Mouse (Mus musculus) bone marrow macrophage, adult 2 months (primary cell): ENCODE data around the gene Map7d1.

Experiments used
- CTCF ChIP-seq: IDR thresholded peaks from 2 replicates; pipeline ENCODE4 v1.5.1; 2012; ENCODE audit warnings: low read depth, mild to moderate bottlenecking, low read length, moderate library complexity
- POLR2A ChIP-seq: IDR thresholded peaks from 2 replicates; pipeline ENCODE4 v1.6.1; 2012; ENCODE audit warnings: mild to moderate bottlenecking, low read depth, low read length, borderline replicate concordance

- TF ChIP-seq CTCF (no peak), POLR2A (no peak)
These were observed 73.1 kb downstream of the Map7d1 start for GRCm38 (mm10) chr4:126183034-126183433.
